Mouse (Mus musculus): ENCODE measurements around the gene Rapgef4. TPM values are rescaled to one million over a fixed set of nuclear protein-coding genes. Genes with fewer than 3 reads are reported as not detected.
A peak's percentile ranks its signal among the peaks of the same experiment; 100 is the strongest.

Rapgef4 gene
- total RNA-seq, 1 experiment from 2014 or later = 3.0 TPM

GRCm38 (mm10) chr2:72282733-72283132 lies 301.7 kb downstream of the Rapgef4 start:
- no peak for ATAC-seq (replicated peaks in 1 of 2; ENCODE audit: insufficient read depth in 1 of 2, low FRiP score in 2 of 2, low TSS enrichment in 1 of 2, low read depth in 1 of 2, poor library complexity in 2 of 2, severe bottlenecking in 2 of 2)

GRCm38 (mm10) chr2:72284689-72285088 lies 303.6 kb downstream of the Rapgef4 start:
- no peak for ATAC-seq (replicated peaks in 1 of 2; ENCODE audit: insufficient read depth in 1 of 2, low FRiP score in 2 of 2, low TSS enrichment in 1 of 2, low read depth in 1 of 2, poor library complexity in 2 of 2, severe bottlenecking in 2 of 2)

- ATAC-seq (replicated peaks in 1 of 2; ENCODE audit: insufficient read depth in 1 of 2, low FRiP score in 2 of 2, low TSS enrichment in 1 of 2, low read depth in 1 of 2, poor library complexity in 2 of 2, severe bottlenecking in 2 of 2) = peak; percentile 70 to 72
Observed at GRCm38 (mm10) chr2:72285256-72285887, 304.3 kb downstream of the Rapgef4 start, which contains the start of gene Map3k20. Gene Map3k20, plus strand, starts transcription at chr2:72285637.

- no peak for ATAC-seq (replicated peaks in 1 of 2; ENCODE audit: insufficient read depth in 1 of 2, low FRiP score in 2 of 2, low TSS enrichment in 1 of 2, low read depth in 1 of 2, poor library complexity in 2 of 2, severe bottlenecking in 2 of 2)
Observed at GRCm38 (mm10) chr2:72285888-72286661, 305.0 kb downstream of the Rapgef4 start.

GRCm38 (mm10) chr2:72287142-72287541 lies 306.1 kb downstream of the Rapgef4 start:
- ATAC-seq (replicated peaks in 1 of 2; ENCODE audit: insufficient read depth in 1 of 2, low FRiP score in 2 of 2, low TSS enrichment in 1 of 2, low read depth in 1 of 2, poor library complexity in 2 of 2, severe bottlenecking in 2 of 2) = peak in 1 of 2 experiments; percentile 42; a peak in 1 of 4 replicates

GRCm38 (mm10) chr2:72288932-72289534 lies 308.0 kb downstream of the Rapgef4 start:
- no peak for ATAC-seq (replicated peaks in 1 of 2; ENCODE audit: insufficient read depth in 1 of 2, low FRiP score in 2 of 2, low TSS enrichment in 1 of 2, low read depth in 1 of 2, poor library complexity in 2 of 2, severe bottlenecking in 2 of 2)

- no peak for ATAC-seq (replicated peaks in 1 of 2; ENCODE audit: insufficient read depth in 1 of 2, low FRiP score in 2 of 2, low TSS enrichment in 1 of 2, low read depth in 1 of 2, poor library complexity in 2 of 2, severe bottlenecking in 2 of 2)
Observed at GRCm38 (mm10) chr2:72291103-72291502, 310.1 kb downstream of the Rapgef4 start.

GRCm38 (mm10) chr2:72292573-72292972 lies 311.5 kb downstream of the Rapgef4 start:
- ATAC-seq (replicated peaks in 1 of 2; ENCODE audit: insufficient read depth in 1 of 2, low FRiP score in 2 of 2, low TSS enrichment in 1 of 2, low read depth in 1 of 2, poor library complexity in 2 of 2, severe bottlenecking in 2 of 2) = peak; percentile 58 to 81

GRCm38 (mm10) chr2:72294994-72295393 lies 314.0 kb downstream of the Rapgef4 start:
- no peak for ATAC-seq (replicated peaks in 1 of 2; ENCODE audit: insufficient read depth in 1 of 2, low FRiP score in 2 of 2, low TSS enrichment in 1 of 2, low read depth in 1 of 2, poor library complexity in 2 of 2, severe bottlenecking in 2 of 2)

GRCm38 (mm10) chr2:72296984-72297715 lies 316.1 kb downstream of the Rapgef4 start:
- ATAC-seq (replicated peaks in 1 of 2; ENCODE audit: insufficient read depth in 1 of 2, low FRiP score in 2 of 2, low TSS enrichment in 1 of 2, low read depth in 1 of 2, poor library complexity in 2 of 2, severe bottlenecking in 2 of 2) = no peak

GRCm38 (mm10) chr2:72297716-72298082 lies 316.7 kb downstream of the Rapgef4 start:
- no peak for ATAC-seq (replicated peaks in 1 of 2; ENCODE audit: insufficient read depth in 1 of 2, low FRiP score in 2 of 2, low TSS enrichment in 1 of 2, low read depth in 1 of 2, poor library complexity in 2 of 2, severe bottlenecking in 2 of 2)

GRCm38 (mm10) chr2:72298406-72298805 lies 317.4 kb downstream of the Rapgef4 start:
- peak; percentile 25 to 59 for ATAC-seq (replicated peaks in 1 of 2; ENCODE audit: insufficient read depth in 1 of 2, low FRiP score in 2 of 2, low TSS enrichment in 1 of 2, low read depth in 1 of 2, poor library complexity in 2 of 2, severe bottlenecking in 2 of 2)

- ATAC-seq (replicated peaks in 1 of 2; ENCODE audit: insufficient read depth in 1 of 2, low FRiP score in 2 of 2, low TSS enrichment in 1 of 2, low read depth in 1 of 2, poor library complexity in 2 of 2, severe bottlenecking in 2 of 2) = no peak; a peak in 1 of 4 replicates
Observed at GRCm38 (mm10) chr2:72301194-72301916, 320.3 kb downstream of the Rapgef4 start.

GRCm38 (mm10) chr2:72305738-72306137 lies 324.7 kb downstream of the Rapgef4 start:
- no peak for ATAC-seq (replicated peaks in 1 of 2; ENCODE audit: insufficient read depth in 1 of 2, low FRiP score in 2 of 2, low TSS enrichment in 1 of 2, low read depth in 1 of 2, poor library complexity in 2 of 2, severe bottlenecking in 2 of 2)
